9 mouse cellular contexts compared by ENCODE assay signal in the genomic region with DNA sequence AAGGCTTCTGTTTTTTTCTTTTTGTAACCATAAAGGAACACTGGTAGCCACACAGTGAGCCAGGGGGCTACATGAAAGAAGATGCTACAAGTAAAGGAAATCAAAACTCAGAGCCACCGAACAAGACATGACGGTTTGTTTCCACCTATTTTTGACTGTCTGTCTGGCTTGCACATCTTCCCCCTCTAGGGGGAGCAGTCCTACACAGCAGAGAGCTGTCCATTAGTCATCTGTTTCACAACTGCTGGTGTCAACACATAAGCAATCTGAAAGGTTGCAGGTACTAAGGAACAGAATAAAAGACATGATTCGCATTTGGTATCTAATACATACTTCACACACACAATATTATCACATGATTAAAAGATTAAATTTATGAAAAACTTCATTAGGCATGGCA. TPM values are rescaled to one million over a fixed set of nuclear protein-coding genes. Genes with fewer than 3 reads are reported as not detected.
A peak's percentile ranks its signal among the peaks of the same experiment; 100 is the strongest.
DNase-seq lines count a peak whose midpoint lies in the region; ATAC-seq and TF ChIP-seq lines count a peak whose summit lies in the region.
"Had no signal": no experiment of that assay in that cellular context is flagged by ENCODE, and none has a peak within 500 bp of the region (broad histone marks: within the 10 kb centered on the region; RNA-seq: fewer than 3 reads in every experiment).

No protein-coding gene starts in this region.

- H3K4me3 ChIP-seq in midbrain, postnatal 0 days (ENCODE audit: low read depth, low read length): no peak overlapping the region
- no peak overlapping the region for H3K4me3 ChIP-seq in midbrain, embryonic 13.5 days (replicated peaks)
- H3K4me3 ChIP-seq in liver, embryonic 14.5 days (ENCODE audit: insufficient read depth in 1 of 2, low read depth in 2 of 2, low read length in 2 of 2): no peak overlapping the region
- no peak overlapping the region for H3K4me3 ChIP-seq in hindbrain, embryonic 16.5 days (ENCODE audit: low read length)
- H3K4me3 ChIP-seq: heart, embryonic 13.5 days had no signal

- TF ChIP-seq EP300 in liver, embryonic 14.5 days (IDR thresholded peaks at IDR 0.05; ENCODE audit: low read depth): no peak

- no peaks in the 10 kb centered on the region for H3K4me1 ChIP-seq in midbrain, postnatal 0 days (ENCODE audit: insufficient read depth, low read length)
- H3K4me1 ChIP-seq in midbrain, embryonic 13.5 days (replicated peaks): no peaks in the 10 kb centered on the region
- H3K4me1 ChIP-seq in liver, embryonic 14.5 days (replicated peaks; ENCODE audit: control insufficient read depth in 2 of 2, insufficient read depth in 2 of 2, low read length in 1 of 2): no peaks in the 10 kb centered on the region
- H3K4me1 ChIP-seq in hindbrain, embryonic 16.5 days (ENCODE audit: control insufficient read depth, insufficient read depth, low read depth, low read length): no peaks in the 10 kb centered on the region
- H3K4me1 ChIP-seq: heart, embryonic 13.5 days had no signal

- no peak overlapping the region for H3K9ac ChIP-seq in midbrain, postnatal 0 days (replicated peaks; ENCODE audit: low read length, poor library complexity, severe bottlenecking)
- no peak overlapping the region for H3K9ac ChIP-seq in midbrain, embryonic 13.5 days (replicated peaks)
- H3K9ac ChIP-seq in liver, embryonic 14.5 days (replicated peaks): no peak overlapping the region
- H3K9ac ChIP-seq in hindbrain, embryonic 16.5 days (ENCODE audit: low read depth, low read length): no peak overlapping the region
- H3K9ac ChIP-seq: heart, embryonic 13.5 days had no signal

- 68% methylated on average over 3 of the region's 3 CpGs for WGBS in midbrain, postnatal 0 days
- 77% methylated on average over 3 of the region's 3 CpGs for WGBS in midbrain, embryonic 13.5 days
- 47% methylated on average over 3 of the region's 3 CpGs for WGBS in liver, embryonic 14.5 days (ENCODE audit: insufficient replicate concordance)
- WGBS in hindbrain, embryonic 16.5 days: 79% methylated on average over 3 of the region's 3 CpGs

- no peaks in the 10 kb centered on the region for H3K36me3 ChIP-seq in midbrain, postnatal 0 days (ENCODE audit: insufficient read depth, low read length)
- no peaks in the 10 kb centered on the region for H3K36me3 ChIP-seq in midbrain, embryonic 13.5 days
- no peaks in the 10 kb centered on the region for H3K36me3 ChIP-seq in liver, embryonic 14.5 days (replicated peaks; ENCODE audit: control insufficient read depth, insufficient read depth, low read depth)
- no peaks in the 10 kb centered on the region for H3K36me3 ChIP-seq in hindbrain, embryonic 16.5 days (ENCODE audit: control insufficient read depth, insufficient read depth, low read length)
- H3K36me3 ChIP-seq: heart, embryonic 13.5 days had no signal

- DNase-seq in midbrain, postnatal 0 days (ENCODE audit: low spot score): peak; percentile 33
- peak; percentile 48 for DNase-seq in R1 (ENCODE audit: low read depth, low spot score)
- peak; percentile 62 for DNase-seq in embryo, embryonic 10 days (ENCODE audit: low spot score)
- peak; percentile 48 to 54 for DNase-seq in heart, postnatal 36 days
- DNase-seq in liver, embryonic 14.5 days (ENCODE audit: low read depth in 3 of 3, low spot score in 3 of 3): peak; percentile 7 to 29 (median 28)
- DNase-seq in right cerebral cortex, postnatal 14 days: peak; percentile 10

- ATAC-seq in midbrain, postnatal 0 days (ENCODE audit: low FRiP score): no peak
- no peak for ATAC-seq in midbrain, embryonic 13.5 days
- ATAC-seq in liver, embryonic 14.5 days (ENCODE audit: insufficient read depth): no peak
- ATAC-seq in hindbrain, embryonic 16.5 days: no peak

- H3K4me2 ChIP-seq in midbrain, postnatal 0 days (ENCODE audit: low read depth, low read length, poor library complexity, severe bottlenecking): no peak overlapping the region
- no peak overlapping the region for H3K4me2 ChIP-seq in midbrain, embryonic 13.5 days (replicated peaks)
- H3K4me2 ChIP-seq in liver, embryonic 14.5 days (ENCODE audit: low read depth): no peak overlapping the region
- no peak overlapping the region for H3K4me2 ChIP-seq in hindbrain, embryonic 16.5 days (ENCODE audit: low read length)
- H3K4me2 ChIP-seq: heart, embryonic 13.5 days had no signal

- TF ChIP-seq CTCF in midbrain, postnatal 0 days (IDR thresholded peaks at IDR 0.05): peak; percentile 71
- peak; percentile 78 for TF ChIP-seq CTCF in liver, embryonic 14.5 days (IDR thresholded peaks at IDR 0.05; ENCODE audit: low read depth)

- intact Hi-C loops in heart, postnatal 36 days (cut with DNase I): loop anchor here (1.0 to 5.0 kb wide), 4 partner anchors 99 to 369 kb away; no protein-coding TSS in a partner anchor

- no peaks in the 10 kb centered on the region for H3K27me3 ChIP-seq in midbrain, postnatal 0 days (ENCODE audit: insufficient read depth, low read length)
- H3K27me3 ChIP-seq in midbrain, embryonic 13.5 days: no peaks in the 10 kb centered on the region
- no peaks in the 10 kb centered on the region for H3K27me3 ChIP-seq in liver, embryonic 14.5 days (ENCODE audit: control insufficient read depth, insufficient read depth, low read length)
- no peaks in the 10 kb centered on the region for H3K27me3 ChIP-seq in hindbrain, embryonic 16.5 days (replicated peaks; ENCODE audit: control insufficient read depth, insufficient read depth, low read length)
- H3K27me3 ChIP-seq: heart, embryonic 13.5 days had no signal

- no peak overlapping the region for H3K27ac ChIP-seq in midbrain, postnatal 0 days (ENCODE audit: low read depth, low read length)
- no peak overlapping the region for H3K27ac ChIP-seq in midbrain, embryonic 13.5 days
- H3K27ac ChIP-seq in liver, embryonic 14.5 days: no peak overlapping the region
- H3K27ac ChIP-seq in hindbrain, embryonic 16.5 days (ENCODE audit: low read depth, low read length): no peak overlapping the region
- H3K27ac ChIP-seq: heart, embryonic 13.5 days had no signal

- H3K9me3 ChIP-seq in midbrain, postnatal 0 days (ENCODE audit: low read length): no peaks in the 10 kb centered on the region
- H3K9me3 ChIP-seq in midbrain, embryonic 13.5 days: no peaks in the 10 kb centered on the region
- H3K9me3 ChIP-seq in liver, embryonic 14.5 days (ENCODE audit: control insufficient read depth, low read length): no peaks in the 10 kb centered on the region
- H3K9me3 ChIP-seq in hindbrain, embryonic 16.5 days (ENCODE audit: control insufficient read depth, low read length): no peaks in the 10 kb centered on the region
- H3K9me3 ChIP-seq: heart, embryonic 13.5 days had no signal

RNA-seq across cellular contexts. Expression of a gene that starts 25.9 kb away (rescaled TPM):
- 8.7 and 9.1 TPM in 2 replicates for total RNA-seq in midbrain, postnatal 0 days (2014; rRNA removed)
- 28.6 and 29.0 TPM in 2 replicates for polyA plus RNA-seq in midbrain, postnatal 0 days (2015; fragmentation: Nextera tagmentation; extraction: Ambion mirVana)
- polyA plus RNA-seq in midbrain, embryonic 13.5 days (2015; fragmentation: Nextera tagmentation; extraction: Ambion mirVana): 26.5 and 27.3 TPM in 2 replicates
- 1 to 10 TPM; 5.4 to 5.8 TPM for total RNA-seq in heart, postnatal 36 days (2021)
- polyA plus RNA-seq in liver, embryonic 14.5 days (2012; rRNA removed): 2.7 and 3.7 TPM in 2 replicates
- 7.4 and 8.7 TPM in 2 replicates for polyA plus RNA-seq in liver, embryonic 14.5 days (2014; fragmentation: Nextera tagmentation; extraction: Ambion mirVana)
- polyA plus RNA-seq in hindbrain, embryonic 16.5 days (2015; fragmentation: Nextera tagmentation; extraction: Ambion mirVana): 37.4 and 38.2 TPM in 2 replicates

Comparison
In these comparisons a context has a peak if more than half of its experiments do, and no peak if none do; other contexts are left out.
1. DNase-seq: peak in every context shown above with its lines; median percentile 62 in embryo, embryonic 10 days; 51 in heart, postnatal 36 days; 48 in R1; 33 in midbrain, postnatal 0 days; 28 in liver, embryonic 14.5 days; 10 in right cerebral cortex, postnatal 14 days.